Mouse (Mus musculus): Measurements from ENCODE around the gene Zfp541. TPM values are rescaled to one million over a fixed set of nuclear protein-coding genes. Genes with fewer than 3 reads are reported as not detected.
A peak's percentile ranks its signal among the peaks of the same experiment; 100 is the strongest.

Gene Zfp541
- total and polyA plus RNA-seq, 3 experiments = 0.01 TPM; not detected in 2

- TF ChIP-seq HCFC1 (IDR thresholded peaks at IDR 0.05; ENCODE audit: low read depth, low read length) = no peak
- TF ChIP-seq CTCF (IDR thresholded peaks at IDR 0.05 in 2 of 3, conservative IDR thresholded peaks at IDR 0.05 in 1 of 3; ENCODE audit: control insufficient read depth in 1 of 3, insufficient read depth in 1 of 3, low read depth in 2 of 3, low read length in 3 of 3, poor library complexity in 1 of 3, severe bottlenecking in 1 of 3) = peak in 1 of 3 experiments; percentile 8; a peak in 1 of 6 replicates
- Histone ChIP-seq H3K9ac (ENCODE audit: control insufficient read depth, low read depth, low read length, poor library complexity, severe bottlenecking) (no peak overlapping the region), H3K27me3 (ENCODE audit: control insufficient read depth in 1 of 2, insufficient read depth in 2 of 2, low read length in 2 of 2) (0 out of 4 replicates have a peak, but pooled peaks cover 0 to under 1% of the 10 kb centered on the region in 2 experiments), H3K4me3 (ENCODE audit: control insufficient read depth in 1 of 2, insufficient read depth in 1 of 2, low read depth in 2 of 2, low read length in 2 of 2) (no peak overlapping the region), H3K4me1 (ENCODE audit: control insufficient read depth in 1 of 2, insufficient read depth in 2 of 2, low read length in 2 of 2) (peaks cover 2 to 19% of the 10 kb centered on the region in 2 experiments; a peak in 2 of 4 replicates), H3K9me3 (replicated peaks; ENCODE audit: insufficient read depth, low read length) (no peaks in the 10 kb centered on the region), H3K79me2 (ENCODE audit: control insufficient read depth, insufficient read depth, low read length, poor library complexity) (peaks cover 7% of the 10 kb centered on the region), H3K36me3 (ENCODE audit: control insufficient read depth in 1 of 2, insufficient read depth in 2 of 2, low read length in 2 of 2) (peaks cover 0 to 16% of the 10 kb centered on the region in 2 experiments; a peak in 2 of 4 replicates), H3K27ac (ENCODE audit: control insufficient read depth, low read depth, low read length) (no peak overlapping the region)
- DNase-seq (ENCODE audit: low read depth, low spot score) = peak; percentile 32
Observed at GRCm38 (mm10) chr7:16054966-16055365, 6.6 kb upstream of the Zfp541 start.

- H3K79me2 ChIP-seq (ENCODE audit: control insufficient read depth, insufficient read depth, low read length, poor library complexity) = peaks cover under 1% of the 10 kb centered on the region
- peaks cover 2 to 12% of the 10 kb centered on the region in 2 experiments; a peak in 2 of 4 replicates for H3K4me1 ChIP-seq (ENCODE audit: control insufficient read depth in 1 of 2, insufficient read depth in 2 of 2, low read length in 2 of 2)
- DNase-seq (ENCODE audit: low read depth, low spot score) = no peak
- no peak overlapping the region for H3K9ac ChIP-seq (ENCODE audit: control insufficient read depth, low read depth, low read length, poor library complexity, severe bottlenecking)
- H3K27me3 ChIP-seq (ENCODE audit: control insufficient read depth in 1 of 2, insufficient read depth in 2 of 2, low read length in 2 of 2) = 0 out of 4 replicates have a peak, but pooled peaks cover 0 to 2% of the 10 kb centered on the region in 2 experiments
- H3K4me3 ChIP-seq (ENCODE audit: control insufficient read depth in 1 of 2, insufficient read depth in 1 of 2, low read depth in 2 of 2, low read length in 2 of 2) = no peak overlapping the region
- peaks cover 0 to 11% of the 10 kb centered on the region in 2 experiments; a peak in 2 of 4 replicates for H3K36me3 ChIP-seq (ENCODE audit: control insufficient read depth in 1 of 2, insufficient read depth in 2 of 2, low read length in 2 of 2)
- H3K27ac ChIP-seq (ENCODE audit: control insufficient read depth, low read depth, low read length) = no peak overlapping the region
- no peak for TF ChIP-seq MAZ (IDR thresholded peaks at IDR 0.05; ENCODE audit: low read depth, low read length)
- no peak for TF ChIP-seq JUND (IDR thresholded peaks at IDR 0.05; ENCODE audit: low read depth, low read length)
- TF ChIP-seq SMC3 (IDR thresholded peaks at IDR 0.05; ENCODE audit: low read depth, low read length) = no peak
- H3K9me3 ChIP-seq (replicated peaks; ENCODE audit: insufficient read depth, low read length) = no peaks in the 10 kb centered on the region
Observed at GRCm38 (mm10) chr7:16055665-16056064, 5.9 kb upstream of the Zfp541 start.

DNA sequence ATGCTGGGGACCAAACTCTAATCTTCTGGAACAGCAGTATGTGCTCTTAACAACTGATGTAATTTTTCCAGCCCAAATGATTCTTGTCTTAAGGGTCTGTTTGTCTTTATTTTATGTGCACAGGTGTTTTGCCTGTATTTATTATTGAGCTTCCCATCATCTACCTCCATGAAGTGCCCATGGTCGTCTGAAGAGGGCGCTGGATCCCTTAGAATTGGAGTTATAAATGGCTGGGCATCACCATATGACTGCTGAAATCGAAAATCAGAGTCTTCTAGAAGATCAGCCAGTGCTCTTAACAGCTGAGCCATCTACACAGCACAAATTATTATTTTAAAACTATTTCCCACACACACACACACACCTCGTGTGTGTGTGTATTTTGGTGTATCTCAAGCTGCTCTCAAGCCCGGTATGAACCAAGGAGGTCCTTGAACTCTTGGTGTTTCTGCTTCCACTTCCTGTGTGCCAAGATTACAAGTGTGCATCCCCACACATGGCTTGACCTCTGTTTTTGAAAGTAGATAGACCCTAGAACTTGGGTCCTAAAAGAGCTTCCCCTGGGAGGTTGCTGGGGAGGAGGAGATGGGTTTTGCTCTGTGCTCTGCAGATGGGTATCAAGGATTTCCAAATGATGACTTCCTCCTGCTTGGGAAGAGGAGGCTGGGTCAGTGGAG lies 5.0 kb upstream of the Zfp541 start:
- Histone ChIP-seq H3K36me3 (ENCODE audit: control insufficient read depth in 1 of 2, insufficient read depth in 2 of 2, low read length in 2 of 2) (peaks cover 0 to 4% of the 10 kb centered on the region in 2 experiments; a peak in 2 of 4 replicates), H3K9ac (ENCODE audit: control insufficient read depth, low read depth, low read length, poor library complexity, severe bottlenecking) (no peak overlapping the region), H3K27me3 (ENCODE audit: control insufficient read depth in 1 of 2, insufficient read depth in 2 of 2, low read length in 2 of 2) (0 out of 4 replicates have a peak, but pooled peaks cover 0 to 2% of the 10 kb centered on the region in 2 experiments), H3K27ac (ENCODE audit: control insufficient read depth, low read depth, low read length) (no peak overlapping the region), H3K4me3 (ENCODE audit: control insufficient read depth in 1 of 2, insufficient read depth in 1 of 2, low read depth in 2 of 2, low read length in 2 of 2) (0 out of 4 replicates have a peak overlapping the region, but pooled peaks of 1 of the 2 experiments have one; percentile 3), H3K9me3 (replicated peaks; ENCODE audit: insufficient read depth, low read length) (no peaks in the 10 kb centered on the region), H3K79me2 (ENCODE audit: control insufficient read depth, insufficient read depth, low read length, poor library complexity) (no peaks in the 10 kb centered on the region; the same call in 1 of the 2 replicates), H3K4me1 (ENCODE audit: control insufficient read depth in 1 of 2, insufficient read depth in 2 of 2, low read length in 2 of 2) (peaks cover under 1 to 8% of the 10 kb centered on the region in 2 experiments; a peak in 2 of 4 replicates)
- TF ChIP-seq ZC3H11A (IDR thresholded peaks at IDR 0.05; ENCODE audit: low read depth, low read length) (peak; percentile 48), MAZ (IDR thresholded peaks at IDR 0.05; ENCODE audit: low read depth, low read length) (no peak), SIN3A (IDR thresholded peaks at IDR 0.05; ENCODE audit: low read length) (peak; percentile 54; the same call in 1 of the 2 replicates), RAD21 (IDR thresholded peaks at IDR 0.05; ENCODE audit: low read depth, low read length) (peak; percentile 72), SMC3 (IDR thresholded peaks at IDR 0.05; ENCODE audit: low read depth, low read length) (peak; percentile 57), CTCF (IDR thresholded peaks at IDR 0.05 in 2 of 3, conservative IDR thresholded peaks at IDR 0.05 in 1 of 3; ENCODE audit: control insufficient read depth in 1 of 3, insufficient read depth in 1 of 3, low read depth in 2 of 3, low read length in 3 of 3, poor library complexity in 1 of 3, severe bottlenecking in 1 of 3) (peak; percentile 48 to 74 (median 62)), MYC (IDR thresholded peaks at IDR 0.05; ENCODE audit: low read depth, low read length) (no peak), POLR2AphosphoS5 (IDR thresholded peaks at IDR 0.05; ENCODE audit: borderline replicate concordance, low read depth, low read length) (no peak), POLR2AphosphoS2 (IDR thresholded peaks at IDR 0.05; ENCODE audit: low read length) (no peak)
- peak; percentile 72 for DNase-seq (ENCODE audit: low read depth, low spot score)
